Mouse (Mus musculus): ENCODE measurements around the gene Gsdme.

DNA sequence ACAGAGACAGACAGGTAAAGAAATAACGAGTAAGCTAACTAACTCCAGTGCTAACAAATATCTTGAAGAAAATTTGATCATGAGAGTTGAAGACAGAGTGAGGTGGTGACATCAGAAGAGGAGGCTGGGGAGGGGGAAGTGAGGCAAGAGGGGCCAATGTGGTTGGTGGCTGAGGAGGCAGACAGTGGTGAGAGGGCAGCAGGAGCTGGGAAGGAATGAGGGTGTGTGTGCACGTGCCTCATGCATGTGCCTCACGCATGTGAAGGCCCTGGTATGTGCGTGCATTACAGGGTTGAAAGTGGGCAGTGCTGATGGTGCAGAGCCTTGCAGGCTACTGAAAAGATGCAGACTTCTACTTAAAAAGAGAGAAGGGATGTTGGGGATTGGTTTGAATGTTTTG, 43.0 kb upstream of the Gsdme start:
- TF ChIP-seq CTCF (conservative IDR thresholded peaks at IDR 0.05; ENCODE audit: low read length) (no peak), POU5F1 (IDR thresholded peaks at IDR 0.05; ENCODE audit: borderline replicate concordance, low read length) (no peak), NANOG (IDR thresholded peaks at IDR 0.05; ENCODE audit: borderline replicate concordance, low read length) (no peak)

Measured in E14TG2a.4 (cell line).